Mouse (Mus musculus) liver, postnatal 0 days (tissue): ENCODE measurements around the gene Vps39.

Experiments
- CTCF ChIP-seq: sonication (generic); IDR thresholded peaks from 2 replicates; pipeline ENCODE4 v1.5.1; 2016; ENCODE audit warnings: antibody characterized with exemption, low read depth
- EP300 ChIP-seq: IDR thresholded peaks from 2 replicates; pipeline ENCODE4 v1.6.1; 2016; ENCODE audit warnings: antibody characterized with exemption, low read depth, mild to moderate bottlenecking

DNA sequence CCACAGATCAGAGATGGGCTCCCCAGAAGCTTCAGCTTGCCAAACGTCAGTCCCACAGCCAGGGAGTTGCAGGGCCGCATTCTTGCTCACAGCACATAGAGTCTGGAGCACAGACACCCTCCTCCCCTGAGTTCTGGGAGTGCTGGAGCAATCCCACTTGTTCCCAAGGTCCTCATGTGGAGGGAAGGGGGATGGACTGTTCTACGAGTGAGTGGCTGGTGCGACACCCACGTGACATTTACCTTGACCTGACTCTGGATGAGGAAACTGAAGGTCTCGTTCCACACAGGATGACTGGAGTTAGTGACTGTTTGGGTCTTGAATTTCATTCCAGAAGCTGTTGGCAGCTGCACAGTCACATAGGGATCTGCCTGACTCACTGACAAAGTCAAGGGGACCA lies 69.4 kb downstream of the Vps39 start:
- TF ChIP-seq CTCF (no peak), EP300 (no peak)
